Mouse (Mus musculus) skeletal muscle tissue, postnatal 0 days (tissue): Measurements from ENCODE around the gene Olfr786. TPM values are rescaled to one million over a fixed set of nuclear protein-coding genes. Genes with fewer than 3 reads are reported as not detected.

ENCODE experiments used
- polyA plus RNA-seq: library from polyadenylated mRNA; unstranded; fragments of >200 nt; fragmentation: Nextera tagmentation; extraction: Ambion mirVana; gene quantifications from 2 replicates; pipeline ENCODE4 v1.2.1, GENCODE M21; 2015

Gene Olfr786
- not detected in 2 replicates for polyA plus RNA-seq

GRCm38 (mm10) chr10:129427006-129427405 is at the start of gene Olfr786:
Gene Olfr786, plus strand, starts transcription at chr10:129427306.

GRCm38 (mm10) chr10:129383783-129384182 is 43.3 kb upstream of the Olfr786 start, which contains the start of gene Olfr784:
Gene Olfr784, plus strand, starts transcription at chr10:129384083.

GRCm38 (mm10) chr10:129405126-129405525 is 22.0 kb upstream of the Olfr786 start, which contains the start of gene Olfr785:
Gene Olfr785, plus strand, starts transcription at chr10:129405426.

GRCm38 (mm10) chr10:129461562-129461961 is 34.5 kb downstream of the Olfr786 start, which contains the start of gene Olfr787:
Gene Olfr787, plus strand, starts transcription at chr10:129461862.

GRCm38 (mm10) chr10:129470698-129471097 is 43.6 kb downstream of the Olfr786 start, which contains the start of gene Olfr788:
Gene Olfr788, plus strand, starts transcription at chr10:129470998.

GRCm38 (mm10) chr10:129484452-129484851 is 57.3 kb downstream of the Olfr786 start, which contains the start of gene Olfr789:
Gene Olfr789, plus strand, starts transcription at chr10:129484752.

Other genes starting within 250 kb of the Olfr786 start
- gene Olfr772, start 249.4 kb upstream of the Olfr786 start, polyA plus RNA-seq: not detected in 2 replicates
- gene Olfr773, start 239.9 kb upstream of the Olfr786 start, polyA plus RNA-seq: not detected in 2 replicates
- gene Olfr774, start 191.1 kb upstream of the Olfr786 start, polyA plus RNA-seq: not detected in 2 replicates
- gene Olfr775, start 178.9 kb upstream of the Olfr786 start, polyA plus RNA-seq: not detected in 2 replicates
- not detected in 2 replicates for gene Olfr776, start 168.2 kb upstream of the Olfr786 start, polyA plus RNA-seq
- gene Olfr777, start 155.8 kb upstream of the Olfr786 start, polyA plus RNA-seq: not detected in 2 replicates
- not detected in 2 replicates for gene Olfr780, start 109.2 kb upstream of the Olfr786 start, polyA plus RNA-seq
- not detected in 2 replicates for gene Olfr781, start 98.5 kb upstream of the Olfr786 start, polyA plus RNA-seq
- gene Olfr782, start 78.5 kb upstream of the Olfr786 start, polyA plus RNA-seq: not detected in 2 replicates
- gene Olfr784, start 43.2 kb upstream of the Olfr786 start, polyA plus RNA-seq: 0.06 TPM in 1 of 2 replicates, not detected in the other
- not detected in 2 replicates for gene Olfr785, start 21.9 kb upstream of the Olfr786 start, polyA plus RNA-seq
- not detected in 2 replicates for gene Olfr787, start 34.6 kb downstream of the Olfr786 start, polyA plus RNA-seq
- gene Olfr788, start 43.7 kb downstream of the Olfr786 start, polyA plus RNA-seq: not detected in 2 replicates
- gene Olfr789, start 57.4 kb downstream of the Olfr786 start, polyA plus RNA-seq: not detected in 2 replicates
- not detected in 2 replicates for gene Olfr790, start 71.2 kb downstream of the Olfr786 start, polyA plus RNA-seq
- not detected in 2 replicates for gene Olfr791, start 94.5 kb downstream of the Olfr786 start, polyA plus RNA-seq
- gene Olfr792, start 111.9 kb downstream of the Olfr786 start, polyA plus RNA-seq: not detected in 2 replicates
- not detected in 2 replicates for gene Olfr794, start 140.3 kb downstream of the Olfr786 start, polyA plus RNA-seq
- gene Olfr796, start 185.3 kb downstream of the Olfr786 start, polyA plus RNA-seq: not detected in 2 replicates
- gene Olfr798, start 200.6 kb downstream of the Olfr786 start, polyA plus RNA-seq: not detected in 2 replicates
- not detected in 2 replicates for gene Olfr799, start 210.2 kb downstream of the Olfr786 start, polyA plus RNA-seq
- gene Olfr800, start 230.4 kb downstream of the Olfr786 start, polyA plus RNA-seq: not detected in 2 replicates
- gene Olfr801, start 246.6 kb downstream of the Olfr786 start, polyA plus RNA-seq: not detected in 2 replicates